Mouse (Mus musculus): Measurements from ENCODE around the gene Vgll4. TPM values are rescaled to one million over a fixed set of nuclear protein-coding genes. Genes with fewer than 3 reads are reported as not detected.

The Vgll4 gene
- total RNA-seq, 1 experiment from 2014 or later, result 82.9 TPM

DNA sequence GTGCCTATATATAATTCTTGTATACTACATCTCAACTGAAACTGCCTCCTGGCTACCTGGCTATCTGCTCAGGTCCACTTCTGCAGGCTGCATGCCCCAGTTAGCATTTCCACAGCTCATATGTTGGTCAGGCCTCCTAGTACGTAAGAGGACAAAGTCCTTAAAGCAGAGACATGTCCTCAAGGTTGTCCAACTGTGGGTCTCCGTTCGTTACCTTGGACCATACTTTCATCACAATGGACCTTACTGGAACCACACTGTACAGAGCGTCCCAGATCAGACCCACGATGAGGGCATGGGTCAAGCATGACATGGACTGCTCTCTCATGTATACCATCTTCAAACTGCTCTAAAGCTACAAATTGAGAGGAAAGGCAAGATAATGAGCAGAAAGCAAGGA, 16.2 kb downstream of the Vgll4 start:
- no peak for ATAC-seq (ENCODE audit: extremely low read depth, insufficient number of reproducible peaks, low FRiP score, poor library complexity, severe bottlenecking)

DNA sequence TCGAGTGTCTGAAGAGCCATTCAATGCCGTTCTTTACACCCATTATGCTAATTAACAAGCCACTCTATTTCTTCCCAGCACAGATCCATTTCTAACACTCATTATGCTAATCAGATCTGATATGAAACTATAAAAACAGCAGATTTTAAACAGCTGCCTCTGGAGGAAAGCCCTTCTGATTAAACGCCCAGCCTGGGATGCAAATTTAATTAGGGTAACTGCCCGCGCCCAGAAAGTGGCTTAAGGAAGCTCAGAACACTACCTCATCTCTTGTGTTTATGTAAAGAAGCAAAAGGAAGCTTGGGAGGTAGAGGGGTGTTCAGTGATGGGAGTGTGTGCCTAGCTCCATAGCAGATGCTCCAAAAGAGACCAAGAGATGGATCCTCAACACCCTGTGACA, 17.4 kb downstream of the Vgll4 start:
- ATAC-seq (ENCODE audit: extremely low read depth, insufficient number of reproducible peaks, low FRiP score, poor library complexity, severe bottlenecking), result no peak

DNA sequence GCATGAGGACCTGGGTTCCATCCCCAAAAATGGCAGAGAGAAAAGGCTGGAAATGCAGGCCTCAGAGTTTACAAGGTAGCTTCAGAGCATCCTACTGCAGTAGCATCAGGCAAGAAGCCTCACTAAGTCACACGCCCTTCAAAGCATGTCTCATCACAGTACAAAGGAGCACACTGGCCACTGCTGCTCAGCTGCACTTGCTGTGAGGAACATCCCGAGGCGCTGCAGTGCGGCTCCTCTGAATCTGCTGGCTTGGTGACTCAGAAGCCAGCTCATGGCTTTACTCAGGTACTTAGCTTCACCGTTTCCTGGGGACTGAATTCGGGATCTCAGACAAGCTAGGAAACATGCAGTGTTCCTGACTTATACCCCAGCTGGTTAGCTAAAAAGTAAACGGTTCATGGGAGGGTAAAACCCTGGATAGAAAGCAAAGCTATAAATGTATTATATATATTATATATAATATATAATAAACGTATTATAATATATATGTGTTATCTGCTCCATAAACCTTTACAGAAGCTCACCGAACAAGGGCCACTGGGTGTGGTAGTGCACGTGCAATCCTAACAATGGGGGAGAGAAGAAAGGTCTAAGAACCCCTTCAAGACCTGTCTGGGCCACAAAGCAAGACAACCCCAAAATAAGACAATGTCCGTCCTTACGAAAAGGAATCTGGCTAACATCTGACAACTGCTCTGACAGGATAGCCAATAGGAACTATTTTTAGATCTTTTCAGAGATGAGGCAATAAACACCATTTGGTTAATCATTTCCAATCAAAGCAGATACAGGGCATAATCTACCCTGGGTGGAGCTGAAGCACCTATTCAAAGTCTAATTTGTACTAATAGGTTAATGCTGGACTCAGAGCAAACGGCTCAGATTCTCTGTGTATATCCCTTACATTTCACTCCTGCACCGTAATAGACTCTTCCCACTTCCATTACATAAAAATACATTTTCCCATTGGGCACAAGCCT, 25.0 kb downstream of the Vgll4 start:
- no peak for ATAC-seq (ENCODE audit: extremely low read depth, insufficient number of reproducible peaks, low FRiP score, poor library complexity, severe bottlenecking)

DNA sequence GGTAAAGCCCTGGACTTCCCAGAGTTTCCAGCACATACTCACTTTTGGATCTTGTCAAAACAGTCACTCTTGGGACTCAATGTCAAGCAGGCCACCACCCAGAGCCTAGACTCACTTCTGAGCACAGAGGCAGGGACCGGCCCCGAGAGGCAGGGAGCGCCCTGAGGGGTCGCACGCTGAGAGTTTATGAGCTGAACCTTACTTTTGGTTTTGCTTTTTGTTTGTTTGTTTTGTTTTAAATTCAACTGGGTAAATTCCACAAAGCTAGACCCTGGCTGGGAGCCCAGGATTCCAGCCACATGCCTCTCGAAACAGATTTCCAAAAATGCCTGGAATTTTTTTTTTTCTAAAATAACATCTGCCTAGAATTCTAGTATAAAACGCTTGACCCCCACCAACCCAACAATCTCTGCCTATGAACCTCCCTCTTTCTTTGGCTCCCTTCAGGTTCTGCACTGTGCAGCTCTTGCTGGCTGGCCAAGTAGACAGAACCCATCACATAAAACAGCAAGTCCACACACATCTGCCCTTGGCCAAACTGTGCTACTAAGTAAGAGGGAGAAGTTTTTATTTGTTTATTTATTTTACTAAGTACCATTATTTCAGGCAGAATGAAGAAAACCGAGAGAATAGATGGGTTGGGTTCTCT, 28.5 kb downstream of the Vgll4 start:
- ATAC-seq (ENCODE audit: extremely low read depth, insufficient number of reproducible peaks, low FRiP score, poor library complexity, severe bottlenecking), result no peak

DNA sequence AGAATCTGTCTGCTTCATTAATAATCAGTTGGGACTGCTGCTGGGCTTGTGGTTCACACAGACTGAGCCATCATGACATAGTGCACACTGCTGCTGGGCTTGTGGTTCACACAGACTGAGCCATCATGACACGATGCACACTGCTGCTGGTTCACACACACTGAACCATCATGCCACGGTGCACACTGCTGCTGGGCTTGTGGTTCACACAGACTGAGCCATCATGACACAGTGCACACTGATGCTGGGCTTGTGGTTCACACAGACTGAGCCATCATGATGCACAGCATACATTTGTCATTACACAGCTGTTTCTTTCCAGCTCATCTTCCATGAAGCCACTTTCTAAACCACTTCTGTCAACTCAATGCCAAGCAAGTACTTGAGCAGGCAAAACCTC, 30.1 kb downstream of the Vgll4 start:
- no peak; the same call in 1 of the 2 replicates for ATAC-seq (ENCODE audit: extremely low read depth, insufficient number of reproducible peaks, low FRiP score, poor library complexity, severe bottlenecking)

DNA sequence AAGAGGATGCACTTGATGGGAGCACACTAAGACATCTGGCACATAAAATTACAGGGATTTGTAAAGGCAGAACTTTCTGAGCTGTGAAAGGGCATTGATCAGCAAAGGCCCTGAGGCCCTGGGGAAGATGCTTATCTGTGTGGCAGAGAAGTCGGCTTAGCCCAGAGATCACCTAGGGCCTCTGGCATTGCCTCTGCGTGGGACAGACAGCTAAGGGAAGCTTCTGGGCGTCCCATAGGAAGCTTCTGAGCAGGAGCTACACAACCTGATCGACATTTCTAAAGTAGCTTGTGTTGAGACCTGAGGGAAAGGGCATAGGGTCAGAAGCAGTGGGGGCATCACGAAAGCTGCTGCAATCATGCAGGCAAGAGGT, 32.9 kb downstream of the Vgll4 start:
- no peak for ATAC-seq (ENCODE audit: extremely low read depth, insufficient number of reproducible peaks, low FRiP score, poor library complexity, severe bottlenecking)

DNA sequence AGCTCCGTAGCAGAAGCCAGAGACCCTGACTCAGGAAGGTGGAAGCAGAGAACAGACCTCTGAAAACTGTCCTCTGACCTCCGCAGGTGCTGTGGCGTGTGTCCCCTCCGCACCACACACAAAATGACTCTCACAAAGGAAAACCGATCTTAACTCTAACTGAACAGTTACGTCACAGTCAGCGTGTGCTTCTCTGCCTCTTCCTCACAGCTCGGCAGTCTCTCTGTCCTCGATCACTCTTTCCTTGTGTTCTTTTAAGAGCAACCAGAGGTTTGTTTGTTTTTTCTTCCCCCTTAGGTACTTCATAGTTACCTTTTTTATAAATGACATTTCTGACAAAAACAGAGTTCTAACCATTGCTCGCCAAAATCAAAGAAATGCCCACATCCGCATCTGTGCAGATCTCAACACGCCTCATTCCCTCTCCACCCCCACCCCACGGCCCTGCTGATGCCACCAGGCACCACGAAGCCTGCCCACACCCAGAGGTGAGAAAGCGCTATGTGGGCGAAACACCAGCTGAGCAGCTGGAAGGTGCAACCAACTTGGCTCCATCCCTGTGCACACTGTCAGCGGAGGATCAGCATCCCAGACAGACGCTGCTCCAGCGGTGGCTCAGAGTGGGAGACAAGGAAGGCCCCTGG, 33.4 kb downstream of the Vgll4 start:
- peak; percentile 25; the same call in 1 of the 2 replicates for ATAC-seq (ENCODE audit: extremely low read depth, insufficient number of reproducible peaks, low FRiP score, poor library complexity, severe bottlenecking)

DNA sequence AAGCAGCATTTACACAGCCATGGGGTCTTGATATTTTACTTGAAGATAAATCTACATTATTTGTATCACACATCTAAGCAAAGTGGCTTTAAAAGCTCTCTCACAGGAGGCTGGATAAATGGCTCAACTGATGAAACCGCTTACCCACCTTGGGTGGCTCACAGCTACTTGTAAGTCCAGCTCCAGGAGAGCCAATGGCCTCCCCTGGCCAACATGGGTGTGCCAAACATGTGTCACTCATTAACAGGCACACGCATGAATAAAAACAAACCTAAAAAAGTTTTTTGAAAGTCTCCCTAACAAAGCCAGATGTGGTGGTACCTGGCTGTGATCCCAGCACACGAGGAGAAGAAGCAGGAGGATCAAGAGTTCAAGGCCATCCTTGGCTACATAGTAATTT, 34.4 kb downstream of the Vgll4 start:
- no peak for ATAC-seq (ENCODE audit: extremely low read depth, insufficient number of reproducible peaks, low FRiP score, poor library complexity, severe bottlenecking)

DNA sequence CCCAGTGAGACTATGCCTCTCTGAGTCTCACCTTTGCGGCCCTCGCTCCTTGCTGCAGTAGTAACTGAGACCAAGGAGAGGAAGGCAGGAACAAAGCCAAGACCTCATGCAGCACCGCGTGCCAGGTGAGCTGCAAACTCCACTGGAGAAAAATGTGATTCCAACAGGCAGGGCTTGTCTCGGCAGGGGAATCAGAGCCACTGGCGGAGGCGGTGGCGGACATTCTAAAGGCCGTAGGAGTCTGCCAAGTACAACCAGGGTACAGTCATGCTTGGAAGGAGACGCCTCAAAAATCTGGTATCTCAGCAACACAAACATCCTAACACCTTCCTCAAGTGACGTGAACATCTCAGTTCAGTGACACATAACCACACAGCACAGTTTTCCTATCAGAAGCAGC, 35.7 kb downstream of the Vgll4 start:
- no peak for ATAC-seq (ENCODE audit: extremely low read depth, insufficient number of reproducible peaks, low FRiP score, poor library complexity, severe bottlenecking)

DNA sequence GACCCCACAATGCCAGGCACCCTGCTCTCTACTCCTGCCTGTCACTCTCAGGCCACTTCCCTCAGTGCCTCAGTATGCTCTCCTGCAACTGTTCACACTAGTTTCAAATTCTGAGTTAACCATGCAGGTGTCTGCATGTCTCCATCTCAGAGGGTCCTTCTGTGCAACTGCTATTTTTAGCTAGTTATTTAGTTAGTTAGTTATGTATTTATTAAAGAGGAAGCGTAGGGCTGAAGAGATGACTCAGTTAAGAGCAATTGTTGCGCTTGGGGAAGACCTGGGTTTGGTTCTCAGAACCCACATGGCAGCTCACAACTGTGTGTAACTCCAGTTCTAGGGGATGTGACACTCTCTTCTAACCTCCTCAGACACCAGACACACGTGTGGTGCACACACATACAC, 36.8 kb downstream of the Vgll4 start:
- ATAC-seq (ENCODE audit: extremely low read depth, insufficient number of reproducible peaks, low FRiP score, poor library complexity, severe bottlenecking), result no peak

DNA sequence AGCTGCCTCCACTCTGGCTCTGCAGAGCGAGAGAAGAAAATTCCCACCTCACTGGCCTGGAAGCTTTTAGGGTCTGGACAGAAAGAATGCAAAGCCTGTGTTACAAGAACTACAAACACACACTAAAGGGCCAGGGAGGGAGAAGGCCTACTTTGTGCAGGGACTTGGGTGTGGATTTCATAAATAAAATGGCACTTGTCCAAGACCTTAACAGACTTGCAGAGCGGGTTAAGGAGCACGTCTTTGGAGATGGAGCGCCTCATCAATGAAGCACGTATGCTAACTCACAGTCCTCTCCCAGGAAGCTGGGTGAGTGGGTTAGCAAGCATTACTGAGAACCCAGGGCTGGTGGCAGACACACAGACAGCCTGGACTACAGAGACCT, 37.7 kb downstream of the Vgll4 start:
- ATAC-seq (ENCODE audit: extremely low read depth, insufficient number of reproducible peaks, low FRiP score, poor library complexity, severe bottlenecking), result no peak

DNA sequence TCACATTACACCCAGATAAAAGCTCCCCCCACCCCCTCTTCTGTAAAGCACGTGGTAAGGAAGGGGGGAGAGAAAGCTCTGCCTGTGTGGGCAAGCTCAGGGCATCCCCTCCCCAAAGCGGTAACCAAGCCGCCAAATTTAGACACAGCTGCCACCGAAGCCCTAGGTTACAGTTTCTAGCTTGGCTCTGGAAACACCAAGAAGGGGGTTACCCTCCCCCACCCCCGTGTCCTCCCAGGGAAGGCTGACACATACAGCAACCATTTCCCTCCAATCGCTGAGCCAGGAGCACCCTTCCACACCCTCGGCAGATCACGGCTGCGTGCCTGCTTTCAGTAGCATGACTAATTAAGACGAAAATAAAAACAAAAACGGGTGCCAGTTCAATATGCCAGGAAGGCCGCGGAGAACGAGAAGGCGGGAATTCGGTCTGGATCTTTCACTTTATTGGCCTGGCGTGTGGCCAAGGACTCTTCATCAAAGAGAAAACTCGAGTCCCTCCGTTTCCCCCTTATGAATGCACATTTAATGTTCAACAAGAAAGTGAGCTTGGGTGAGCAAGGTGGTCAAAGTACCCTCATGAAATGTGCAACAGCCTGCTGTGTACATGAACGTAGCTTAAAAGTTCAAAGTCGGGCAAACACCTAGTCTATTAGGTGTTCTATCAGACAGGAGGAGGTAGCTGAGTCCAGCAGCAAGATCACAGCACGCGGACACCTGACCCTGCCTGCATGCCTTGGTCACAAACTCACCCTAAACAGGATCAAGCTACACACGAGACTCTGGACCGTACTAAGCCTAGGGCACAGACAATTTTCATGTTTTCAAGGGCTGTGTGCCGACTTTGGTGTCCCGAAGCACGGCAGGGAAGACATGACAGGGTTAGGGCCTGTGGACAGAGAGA, 38.3 kb downstream of the Vgll4 start:
- ATAC-seq (ENCODE audit: extremely low read depth, insufficient number of reproducible peaks, low FRiP score, poor library complexity, severe bottlenecking), result no peak

DNA sequence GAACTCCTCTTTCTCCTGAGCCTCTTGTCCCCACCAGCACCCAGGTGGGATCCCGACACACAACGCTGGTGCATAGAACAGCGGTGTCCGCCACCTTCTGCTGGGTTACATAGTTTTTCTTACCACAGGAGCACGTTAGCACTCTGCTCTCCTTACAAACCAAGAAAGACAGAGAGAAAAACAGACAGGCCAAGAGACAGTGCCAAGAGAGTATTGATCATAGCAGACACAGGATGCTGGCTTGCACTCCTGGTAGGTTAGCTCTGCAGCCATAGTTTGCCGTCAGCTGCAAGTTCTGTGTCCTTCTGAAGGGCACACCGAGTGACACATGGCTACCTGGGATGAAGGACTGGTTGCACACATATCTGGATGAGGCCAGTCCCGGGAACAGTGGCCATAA, 39.1 kb downstream of the Vgll4 start:
- ATAC-seq (ENCODE audit: extremely low read depth, insufficient number of reproducible peaks, low FRiP score, poor library complexity, severe bottlenecking), result no peak

DNA sequence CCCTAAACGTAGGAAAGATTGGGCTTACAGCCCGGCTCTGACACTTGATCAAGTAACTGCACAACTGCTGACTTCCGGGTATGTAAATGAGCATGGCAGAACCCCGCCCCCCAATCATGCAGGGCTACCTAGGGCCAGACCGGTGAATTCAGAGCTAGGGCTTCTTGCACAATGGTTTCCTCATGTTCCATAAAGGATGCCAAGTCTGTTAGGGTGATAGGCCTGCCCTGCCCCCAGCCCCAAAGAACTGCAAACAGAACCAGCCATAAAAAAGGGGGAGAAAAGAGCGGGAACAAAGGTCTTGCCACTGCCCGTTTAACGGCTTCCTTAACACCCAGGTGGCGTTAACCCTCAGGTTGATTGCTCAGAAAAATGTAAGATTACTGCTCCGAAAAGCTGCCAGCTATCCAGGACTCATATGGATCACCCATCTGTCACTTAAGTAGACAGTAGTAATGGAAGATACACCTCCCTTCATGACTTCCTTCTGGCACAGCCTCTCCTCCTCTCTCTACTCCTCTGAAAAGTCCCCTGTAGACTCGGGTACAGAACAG, 39.7 kb downstream of the Vgll4 start:
- ATAC-seq (ENCODE audit: extremely low read depth, insufficient number of reproducible peaks, low FRiP score, poor library complexity, severe bottlenecking), result peak; percentile 42; the same call in 1 of the 2 replicates

DNA sequence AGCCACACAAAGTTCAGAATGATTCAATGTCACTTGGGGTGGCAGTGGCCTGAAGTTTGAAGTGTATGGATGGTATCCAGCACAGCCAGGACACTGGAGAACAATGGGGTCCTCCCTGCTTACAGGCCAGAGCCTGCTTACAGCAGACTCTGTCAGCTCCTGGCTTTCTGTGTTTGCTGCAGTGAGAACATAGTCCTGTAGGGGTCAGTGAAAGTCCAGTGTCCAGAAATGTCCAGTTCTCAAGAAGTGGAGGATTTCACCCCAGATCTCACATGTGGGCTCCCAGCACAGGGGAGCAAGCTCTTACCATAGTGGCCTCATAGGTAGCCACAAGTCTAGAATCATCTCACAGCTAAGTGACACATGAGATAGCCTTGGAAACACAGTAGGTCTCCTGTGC, 40.4 kb downstream of the Vgll4 start:
- ATAC-seq (ENCODE audit: extremely low read depth, insufficient number of reproducible peaks, low FRiP score, poor library complexity, severe bottlenecking), result 0 out of 2 replicates have a peak, but pooled peaks have one; percentile 15

DNA sequence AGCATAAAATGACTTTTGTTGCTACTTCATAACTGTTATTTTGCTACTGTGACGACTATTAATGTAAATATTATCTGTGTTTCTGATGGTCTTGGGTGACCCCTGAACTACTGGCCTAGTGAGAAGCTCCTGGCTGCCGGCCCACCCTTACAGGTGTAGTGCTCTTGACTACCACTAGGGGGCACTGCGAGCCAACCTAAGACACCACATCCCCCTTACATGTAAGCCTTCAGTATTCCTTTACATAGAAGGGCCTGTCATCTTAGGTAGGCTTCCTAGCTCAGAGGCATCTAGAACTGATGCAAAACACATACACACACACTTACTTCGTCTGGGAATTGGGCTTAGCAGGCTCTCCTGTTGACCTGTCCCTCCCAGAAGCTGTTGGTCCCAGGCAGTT, 41.3 kb downstream of the Vgll4 start:
- peak; percentile 71 for ATAC-seq (ENCODE audit: extremely low read depth, insufficient number of reproducible peaks, low FRiP score, poor library complexity, severe bottlenecking)

DNA sequence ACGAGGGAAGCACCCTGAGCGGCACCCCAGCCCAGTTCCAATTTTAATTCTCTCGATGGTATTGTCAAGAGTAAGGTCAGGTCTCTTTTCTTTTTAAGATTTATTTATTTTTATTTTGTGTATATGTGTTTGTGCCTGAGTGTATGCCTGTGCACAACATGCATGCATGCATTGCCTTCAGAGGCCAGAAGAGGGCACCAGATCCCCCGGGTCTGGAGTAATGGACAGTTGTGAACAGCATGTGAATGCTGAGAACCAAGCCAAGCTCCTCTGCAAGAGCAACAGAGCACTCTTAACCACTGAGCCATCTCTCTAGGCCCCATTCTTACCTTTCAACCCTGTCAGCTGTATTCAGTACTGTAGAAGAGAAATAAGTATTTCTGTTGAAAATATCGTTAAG, 42.4 kb downstream of the Vgll4 start:
- no peak for ATAC-seq (ENCODE audit: extremely low read depth, insufficient number of reproducible peaks, low FRiP score, poor library complexity, severe bottlenecking)

DNA sequence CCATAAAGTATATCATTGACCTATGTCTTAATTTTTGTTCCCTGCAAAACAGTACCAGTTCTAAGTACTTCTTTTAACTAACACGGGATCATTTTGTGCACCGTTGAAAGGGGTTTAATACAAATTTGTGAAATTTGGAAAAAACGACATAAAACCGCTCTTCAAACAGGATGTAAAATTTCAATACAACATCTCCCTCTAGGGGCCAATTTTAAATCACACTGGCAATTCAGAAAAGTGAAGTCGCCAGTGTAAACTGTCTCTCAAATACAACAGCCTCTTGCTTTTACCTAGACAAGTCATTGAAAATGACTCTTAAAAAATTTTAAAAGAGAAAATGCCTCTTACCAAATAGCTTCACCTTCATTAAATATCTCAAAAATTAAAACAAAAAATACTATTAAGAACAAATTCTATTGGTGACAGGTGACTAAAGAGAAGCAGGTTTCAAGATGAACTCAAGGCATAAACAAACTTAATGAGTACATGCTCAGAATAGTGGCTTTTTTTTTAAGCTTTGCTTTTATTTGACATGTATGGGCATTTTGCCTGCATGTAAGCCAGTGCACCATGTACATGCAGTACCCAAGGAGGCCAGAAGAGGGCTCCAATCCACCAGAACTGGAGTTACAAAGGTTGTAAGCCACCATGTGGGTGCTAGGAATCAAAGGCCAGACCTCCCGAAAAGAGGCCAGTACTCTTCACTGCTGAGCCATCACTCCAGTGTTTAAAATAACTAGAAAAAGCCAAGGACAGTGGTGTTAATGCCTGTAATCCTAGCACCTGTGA, 43.2 kb downstream of the Vgll4 start:
- no peak for ATAC-seq (ENCODE audit: extremely low read depth, insufficient number of reproducible peaks, low FRiP score, poor library complexity, severe bottlenecking)

Measured in neutrophil, adult 5-6 weeks (primary cell).